Mouse (Mus musculus) hindlimb bud, embryonic 11.5 days (tissue): ENCODE results near the gene Gjc2.
"Not testable (repeated sequence)": the region's sequence is repeated elsewhere in the genome, so short reads cannot be mapped to it uniquely, and the experiment has no call there.

ENCODE experiments used
- DNase-seq: peaks from one replicate; pipeline ENCODE4 v3.0.0-alpha.2; 2012; ENCODE audit warnings: low read depth, low spot score; ENCODE audit errors: extremely low spot score

Gene Gjc2

GRCm38 (mm10) chr11:59182864-59183331 lies at the start of gene Gjc2:
TSS of gene Gjc2 (minus strand) at chr11:59183213.
- DNase-seq, result no peak

- no peak for DNase-seq
Measured at GRCm38 (mm10) chr11:59232797-59233196, 49.8 kb upstream of the Gjc2 start.

GRCm38 (mm10) chr11:59230144-59230760 lies 47.2 kb upstream of the Gjc2 start:
- no peak for DNase-seq

- peak; percentile 92 for DNase-seq
Measured at GRCm38 (mm10) chr11:59228122-59228953, 45.3 kb upstream of the Gjc2 start, which contains the start of gene Arf1. TSS of gene Arf1 (minus strand) at chr11:59228270.

GRCm38 (mm10) chr11:59227604-59228121 lies 44.6 kb upstream of the Gjc2 start:
- no peak for DNase-seq

GRCm38 (mm10) chr11:59226787-59227603 lies 44.0 kb upstream of the Gjc2 start:
- DNase-seq, result no peak

- DNase-seq, result no peak
Measured at GRCm38 (mm10) chr11:59226251-59226650, 43.2 kb upstream of the Gjc2 start.

GRCm38 (mm10) chr11:59225167-59225566 lies 42.2 kb upstream of the Gjc2 start:
- no peak for DNase-seq

GRCm38 (mm10) chr11:59224470-59224869 lies 41.5 kb upstream of the Gjc2 start:
- DNase-seq, result no peak

- DNase-seq, result no peak
Measured at GRCm38 (mm10) chr11:59224025-59224424, 41.0 kb upstream of the Gjc2 start.

- DNase-seq, result no peak
Measured at GRCm38 (mm10) chr11:59222306-59222705, 39.3 kb upstream of the Gjc2 start.

GRCm38 (mm10) chr11:59221604-59222003 lies 38.6 kb upstream of the Gjc2 start:
- no peak for DNase-seq

- DNase-seq, result no peak
Measured at GRCm38 (mm10) chr11:59219064-59219463, 36.1 kb upstream of the Gjc2 start.

- no peak for DNase-seq
Measured at GRCm38 (mm10) chr11:59218389-59218998, 35.5 kb upstream of the Gjc2 start.

GRCm38 (mm10) chr11:59216955-59217354 lies 33.9 kb upstream of the Gjc2 start:
- no peak for DNase-seq

GRCm38 (mm10) chr11:59212892-59213494 lies 30.0 kb upstream of the Gjc2 start:
- no peak for DNase-seq

GRCm38 (mm10) chr11:59212320-59212719 lies 29.3 kb upstream of the Gjc2 start:
- not testable (repeated sequence) for DNase-seq

GRCm38 (mm10) chr11:59211561-59211960 lies 28.5 kb upstream of the Gjc2 start:
- not testable (repeated sequence) for DNase-seq

GRCm38 (mm10) chr11:59210020-59210419 lies 27.0 kb upstream of the Gjc2 start:
- DNase-seq, result no peak

- DNase-seq, result no peak
Measured at GRCm38 (mm10) chr11:59209580-59209979, 26.6 kb upstream of the Gjc2 start.
